Mouse (Mus musculus) thymus, adult 2 months (tissue): ENCODE results near the gene Ms4a4b.

Experiments used
- CTCF ChIP-seq: fragments of 200-500 bp; IDR thresholded peaks from 2 replicates; pipeline ENCODE4 v1.5.1; 2012; ENCODE audit warnings: mild to moderate bottlenecking, control low read depth, low read length, moderate library complexity, borderline replicate concordance; ENCODE audit not compliant: control insufficient read depth, poor library complexity, insufficient read depth; ENCODE audit errors: extremely low read depth
- POLR2A ChIP-seq: fragments of 200-500 bp; IDR thresholded peaks from 2 replicates; pipeline ENCODE4 v1.6.1; 2012; ENCODE audit warnings: mild to moderate bottlenecking, low read length, control low read depth, moderate library complexity; ENCODE audit not compliant: control insufficient read depth, poor library complexity, insufficient read depth; ENCODE audit errors: extremely low read depth

- no peak for TF ChIP-seq POLR2A
- no peak for TF ChIP-seq CTCF
These were observed 39.3 kb downstream of the Ms4a4b start for GRCm38 (mm10) chr19:11482684-11483083.
